Mouse (Mus musculus) heart, adult 8-10 months (tissue): ENCODE data around the gene Cutal. TPM values are rescaled to one million over a fixed set of nuclear protein-coding genes. Genes with fewer than 3 reads are reported as not detected.

Source experiments
- DNase-seq: peaks from one replicate; pipeline ENCODE4 v3.0.0; 2022; ENCODE audit warnings: low spot score
- total RNA-seq, 4 experiments: library from RNA; stranded (reverse); gene quantifications; 2 replicates each; pipeline ENCODE4 v1.2.4; 2022

Gene Cutal
- total RNA-seq, 4 experiments from 2014 or later, result 0.87 to 2.1 (median 1.1) TPM

- DNase-seq, result no peak
These were observed 9.0 kb downstream of the Cutal start for GRCm38 (mm10) chr2:34883190-34883589.

GRCm38 (mm10) chr2:34884186-34884585, 10.0 kb downstream of the Cutal start:
- no peak for DNase-seq

- no peak for DNase-seq
These were observed 19.8 kb downstream of the Cutal start for GRCm38 (mm10) chr2:34893950-34894349.

DNA sequence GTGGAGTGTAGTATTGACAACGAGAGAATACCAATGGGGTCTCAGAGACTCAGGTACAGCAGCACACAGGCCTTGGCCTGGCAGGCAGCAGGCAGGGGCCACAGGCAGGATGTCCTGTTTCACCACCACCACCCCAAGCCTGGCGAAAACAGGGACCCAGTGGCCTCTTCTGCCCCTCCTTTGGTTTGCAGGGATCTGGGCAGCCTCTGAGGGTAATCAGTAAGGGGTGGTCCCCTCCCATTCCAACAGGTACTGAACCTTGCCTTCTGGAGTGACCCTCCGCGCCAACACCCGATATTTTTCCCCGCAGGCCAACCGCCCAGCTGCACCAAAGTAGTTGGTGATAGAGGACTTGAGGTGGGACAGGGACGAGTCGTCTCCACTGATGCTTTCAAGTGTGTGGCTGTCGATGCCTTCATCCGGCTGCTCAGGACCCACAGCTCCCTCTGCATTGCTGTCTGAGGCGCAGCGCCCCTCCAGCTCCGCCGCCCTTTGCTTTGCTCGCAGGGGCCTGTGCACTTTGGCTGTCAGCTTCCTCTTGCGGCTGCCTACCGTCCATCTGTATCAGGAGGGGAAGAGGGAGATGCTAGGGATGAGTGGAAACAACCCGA, 21.4 kb downstream of the Cutal start:
- no peak for DNase-seq

DNA sequence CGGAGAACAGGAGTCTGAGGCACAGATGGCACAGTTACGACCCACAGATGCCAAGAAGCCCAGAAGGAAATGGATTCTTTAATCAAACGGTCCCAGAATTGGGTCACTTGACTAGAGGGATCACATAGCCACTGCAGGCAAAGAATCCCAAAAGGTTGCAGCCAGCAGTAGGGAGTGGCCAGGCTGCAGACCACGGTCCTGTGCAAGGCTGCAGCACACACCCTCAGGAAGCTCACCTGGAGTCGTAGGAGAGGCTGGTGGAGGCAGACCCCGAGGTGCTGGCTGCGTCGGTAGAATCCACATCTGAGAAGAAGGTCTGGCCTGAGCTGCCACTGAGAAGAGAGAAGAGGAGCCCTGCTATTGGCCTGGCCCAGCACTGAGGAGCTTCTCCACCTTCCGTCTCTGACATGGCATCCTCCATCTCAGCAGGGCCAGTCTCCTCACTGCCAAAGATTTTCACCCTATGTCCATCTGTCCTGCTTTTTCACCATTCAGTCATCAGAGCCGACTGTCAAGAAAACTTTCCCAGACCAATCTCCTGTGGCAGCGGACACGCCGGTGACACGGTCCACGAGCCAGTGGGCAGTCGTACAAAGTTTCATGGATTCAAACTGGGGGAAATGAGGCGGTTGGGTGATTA, 22.7 kb downstream of the Cutal start:
- DNase-seq, result no peak

DNA sequence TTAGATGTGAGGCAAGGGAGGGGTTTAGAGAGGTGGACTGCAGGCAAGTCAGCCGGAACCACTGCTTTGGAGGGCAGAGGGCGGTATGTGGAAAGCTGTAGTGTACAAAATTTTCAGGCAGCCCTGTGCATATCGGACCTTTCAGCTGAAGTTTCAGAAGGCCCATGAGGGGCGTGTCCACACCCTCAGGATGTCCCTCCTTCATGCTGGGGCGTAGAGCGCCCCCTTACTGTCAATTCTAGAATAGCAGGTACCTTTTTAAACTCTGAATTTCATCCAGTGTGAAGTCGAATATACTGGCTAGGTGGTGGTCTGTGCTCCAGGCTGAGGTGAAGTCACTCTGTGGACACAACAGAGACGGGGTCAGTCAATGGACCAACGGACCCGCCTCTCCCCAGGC, 23.6 kb downstream of the Cutal start:
- no peak for DNase-seq

- no peak for DNase-seq
These were observed 25.5 kb downstream of the Cutal start for GRCm38 (mm10) chr2:34899682-34900081.

- DNase-seq, result no peak
These were observed 26.2 kb downstream of the Cutal start for GRCm38 (mm10) chr2:34900412-34900811.

DNA sequence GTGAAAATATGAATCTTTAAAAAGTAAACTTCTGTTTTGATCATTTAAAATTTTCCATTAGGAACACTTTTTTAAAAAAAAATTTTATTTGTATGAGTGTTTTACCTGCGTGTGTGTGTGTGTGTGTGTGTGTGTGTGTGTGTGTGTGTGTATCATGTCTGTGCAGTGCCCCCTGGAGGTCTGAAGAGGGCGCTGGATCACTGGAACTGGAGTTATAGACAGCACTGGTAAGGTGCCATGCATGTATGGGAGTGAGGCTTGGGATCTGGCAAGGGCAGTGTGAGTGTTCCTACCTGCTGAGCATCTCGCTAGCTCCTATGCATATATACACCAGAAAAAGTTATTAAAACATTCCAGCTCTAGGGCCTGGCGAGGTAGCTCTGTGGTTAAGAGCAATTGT, 27.5 kb downstream of the Cutal start:
- no peak for DNase-seq

- no peak for DNase-seq
These were observed 28.5 kb downstream of the Cutal start for GRCm38 (mm10) chr2:34902731-34903130.

- DNase-seq, result no peak
These were observed 29.0 kb downstream of the Cutal start for GRCm38 (mm10) chr2:34903191-34903590.

GRCm38 (mm10) chr2:34903652-34904405, 29.6 kb downstream of the Cutal start:
- no peak for DNase-seq

- peak; percentile 98 for DNase-seq
These were observed 30.8 kb downstream of the Cutal start for GRCm38 (mm10) chr2:34904849-34905542.

GRCm38 (mm10) chr2:34906426-34906825, 32.2 kb downstream of the Cutal start:
- DNase-seq, result no peak

GRCm38 (mm10) chr2:34906861-34907604, 32.8 kb downstream of the Cutal start:
- peak; percentile 51 for DNase-seq

GRCm38 (mm10) chr2:34909719-34910118, 35.5 kb downstream of the Cutal start:
- DNase-seq, result no peak

DNA sequence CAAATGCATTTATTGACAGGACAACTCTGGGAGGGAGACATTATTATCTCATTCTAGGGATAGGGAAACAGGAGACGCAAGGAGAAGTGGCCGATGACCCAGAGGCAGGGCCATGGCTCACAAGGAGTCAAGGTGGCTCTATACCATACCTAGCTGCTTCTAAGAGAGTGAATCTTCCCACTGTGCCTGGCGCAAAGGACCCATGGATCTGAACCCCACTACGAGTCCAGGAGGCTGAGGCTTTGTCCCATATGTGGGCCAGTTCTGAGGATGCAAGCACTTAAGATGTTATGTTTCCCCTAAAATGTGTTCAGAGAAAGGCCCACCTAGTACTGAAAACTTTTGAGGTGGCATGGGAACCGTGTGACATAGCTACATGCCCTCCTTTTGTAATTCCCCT, 37.7 kb downstream of the Cutal start:
- no peak for DNase-seq

DNA sequence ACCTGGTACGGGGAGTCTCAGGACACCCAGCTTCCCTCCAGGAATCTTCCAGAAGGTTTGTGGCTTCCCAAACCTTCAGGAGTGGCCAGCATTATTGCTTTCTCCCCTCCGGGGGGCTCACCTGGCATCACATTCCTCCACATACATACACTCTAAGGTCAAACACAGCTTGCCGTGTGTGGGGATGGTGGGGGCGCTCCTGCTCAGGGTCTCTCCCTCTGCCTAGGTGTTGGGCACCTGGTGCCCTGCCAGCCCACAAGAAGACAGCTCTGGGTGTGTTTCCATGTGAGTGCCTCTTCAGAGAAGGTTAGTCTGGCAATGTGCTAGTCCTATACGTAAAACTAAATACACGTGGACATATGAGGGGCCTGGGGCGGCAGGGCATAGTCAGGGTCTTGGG, 38.4 kb downstream of the Cutal start:
- no peak for DNase-seq

GRCm38 (mm10) chr2:34913218-34914068, 39.2 kb downstream of the Cutal start, which contains the start of gene Phf19:
Gene Phf19 (minus strand): TSS chr2:34914026.
- DNase-seq, result peak; percentile 38

- DNase-seq, result no peak
These were observed 40.0 kb downstream of the Cutal start for GRCm38 (mm10) chr2:34914069-34914822.
